Mouse (Mus musculus): ENCODE results near the gene Elp5. TPM values are rescaled to one million over a fixed set of nuclear protein-coding genes. Genes with fewer than 3 reads are reported as not detected.
A peak's percentile ranks its signal among the peaks of the same experiment; 100 is the strongest.

The Elp5 gene
- polyA plus RNA-seq (2012; rRNA removed) = 101 and 111 TPM in 2 replicates
- polyA plus RNA-seq (2014; fragmentation: Nextera tagmentation; extraction: Ambion mirVana) = 118 and 122 TPM in 2 replicates

GRCm38 (mm10) chr11:69982225-69982624 is at the start of gene Elp5:
TSS of gene Elp5 (minus strand) at chr11:69982517.
- peak within 1 kb of the TSS; percentile 88 for H3K4me2 ChIP-seq (replicated peaks; ENCODE audit: low read depth, low read length, severe bottlenecking)
- WGBS = 66% methylated on average over 8 of the region's 8 CpGs
- no peak for TF ChIP-seq POLR2A (IDR thresholded peaks at IDR 0.05; ENCODE audit: borderline replicate concordance, extremely low read depth, insufficient read depth, insufficient read length)
- H3K4me3 ChIP-seq (replicated peaks; ENCODE audit: low read length) = peak within 1 kb of the TSS; percentile 99
- ATAC-seq (ENCODE audit: low FRiP score, low read depth) (no peak), DNase-seq (ENCODE audit: low spot score) (no peak)
- H3K9ac ChIP-seq (ENCODE audit: low read depth, low read length, severe bottlenecking) = peak within 1 kb of the TSS; percentile 96
- H3K27me3 ChIP-seq (ENCODE audit: control insufficient read depth, insufficient read depth, low read length) = no peaks in the 10 kb centered on the region
- H3K36me3 ChIP-seq (ENCODE audit: control insufficient read depth, insufficient read depth, low read length) = peaks cover 40% of the 10 kb centered on the region
- H3K27ac ChIP-seq (replicated peaks; ENCODE audit: low read depth, low read length) = peak within 1 kb of the TSS; percentile 97
- peaks cover 19% of the 10 kb centered on the region for H3K4me1 ChIP-seq (ENCODE audit: control insufficient read depth, insufficient read depth, low read length)
- H3K9me3 ChIP-seq (ENCODE audit: control insufficient read depth, low read length) = no peaks in the 10 kb centered on the region

- no peak for TF ChIP-seq POLR2A (IDR thresholded peaks at IDR 0.05; ENCODE audit: borderline replicate concordance, extremely low read depth, insufficient read depth, insufficient read length)
- Histone ChIP-seq H3K4me2 (replicated peaks; ENCODE audit: low read depth, low read length, severe bottlenecking) (no peak overlapping the region), H3K36me3 (ENCODE audit: control insufficient read depth, insufficient read depth, low read length) (peaks cover 49% of the 10 kb centered on the region), H3K4me1 (ENCODE audit: control insufficient read depth, insufficient read depth, low read length) (peaks cover 39% of the 10 kb centered on the region), H3K27ac (replicated peaks; ENCODE audit: low read depth, low read length) (no peak overlapping the region), H3K9me3 (ENCODE audit: control insufficient read depth, low read length) (no peaks in the 10 kb centered on the region), H3K9ac (ENCODE audit: low read depth, low read length, severe bottlenecking) (no peak overlapping the region), H3K27me3 (ENCODE audit: control insufficient read depth, insufficient read depth, low read length) (no peaks in the 10 kb centered on the region), H3K4me3 (replicated peaks; ENCODE audit: low read length) (no peak overlapping the region)
- no peak for ATAC-seq (ENCODE audit: low FRiP score, low read depth)
- 97% methylated on average over 11 of the region's 11 CpGs for WGBS
- no peak for DNase-seq (ENCODE audit: low spot score)
Observed at GRCm38 (mm10) chr11:70031321-70031670, 49.0 kb upstream of the Elp5 start.

- TF ChIP-seq POLR2A (IDR thresholded peaks at IDR 0.05; ENCODE audit: borderline replicate concordance, extremely low read depth, insufficient read depth, insufficient read length) = no peak
- Histone ChIP-seq H3K27ac (replicated peaks; ENCODE audit: low read depth, low read length) (no peak overlapping the region), H3K4me1 (ENCODE audit: control insufficient read depth, insufficient read depth, low read length) (peaks cover 44% of the 10 kb centered on the region), H3K9me3 (ENCODE audit: control insufficient read depth, low read length) (no peaks in the 10 kb centered on the region), H3K36me3 (ENCODE audit: control insufficient read depth, insufficient read depth, low read length) (peaks cover 44% of the 10 kb centered on the region), H3K27me3 (ENCODE audit: control insufficient read depth, insufficient read depth, low read length) (no peaks in the 10 kb centered on the region), H3K4me2 (replicated peaks; ENCODE audit: low read depth, low read length, severe bottlenecking) (no peak overlapping the region), H3K4me3 (replicated peaks; ENCODE audit: low read length) (no peak overlapping the region), H3K9ac (ENCODE audit: low read depth, low read length, severe bottlenecking) (no peak overlapping the region)
- no peak for ATAC-seq (ENCODE audit: low FRiP score, low read depth)
- 96% methylated on average over 28 of the region's 28 CpGs for WGBS
- no peak for DNase-seq (ENCODE audit: low spot score)
Observed at GRCm38 (mm10) chr11:70030651-70031320, 48.5 kb upstream of the Elp5 start.

- no peak for TF ChIP-seq POLR2A (IDR thresholded peaks at IDR 0.05; ENCODE audit: borderline replicate concordance, extremely low read depth, insufficient read depth, insufficient read length)
- no peak for DNase-seq (ENCODE audit: low spot score)
- H3K4me3 ChIP-seq (replicated peaks; ENCODE audit: low read length) = peak overlapping the region; percentile 23
- peak overlapping the region; percentile 36; the same call in 1 of the 2 replicates for H3K9ac ChIP-seq (ENCODE audit: low read depth, low read length, severe bottlenecking)
- WGBS = 43% methylated on average over 10 of the region's 11 CpGs
- no peaks in the 10 kb centered on the region for H3K9me3 ChIP-seq (ENCODE audit: control insufficient read depth, low read length)
- peak overlapping the region; percentile 50 for H3K4me2 ChIP-seq (replicated peaks; ENCODE audit: low read depth, low read length, severe bottlenecking)
- H3K4me1 ChIP-seq (ENCODE audit: control insufficient read depth, insufficient read depth, low read length) = peaks cover 46% of the 10 kb centered on the region
- H3K27me3 ChIP-seq (ENCODE audit: control insufficient read depth, insufficient read depth, low read length) = no peaks in the 10 kb centered on the region
- peak overlapping the region; percentile 83 for H3K27ac ChIP-seq (replicated peaks; ENCODE audit: low read depth, low read length)
- no peak for ATAC-seq (ENCODE audit: low FRiP score, low read depth)
- H3K36me3 ChIP-seq (ENCODE audit: control insufficient read depth, insufficient read depth, low read length) = peaks cover 41% of the 10 kb centered on the region
Observed at GRCm38 (mm10) chr11:70029829-70030550, 47.7 kb upstream of the Elp5 start.

GRCm38 (mm10) chr11:70029130-70029801 is 46.9 kb upstream of the Elp5 start:
- DNase-seq (ENCODE audit: low spot score) = peak; percentile 96
- H3K4me1 ChIP-seq (ENCODE audit: control insufficient read depth, insufficient read depth, low read length) = peaks cover 46% of the 10 kb centered on the region

More at GRCm38 (mm10) chr11:70029130-70029801, 46.9 kb upstream of the Elp5 start:
- Histone ChIP-seq H3K9ac (ENCODE audit: low read depth, low read length, severe bottlenecking) (peak overlapping the region; percentile 38; the same call in 1 of the 2 replicates), H3K4me3 (replicated peaks; ENCODE audit: low read length) (peak overlapping the region; percentile 23), H3K9me3 (ENCODE audit: control insufficient read depth, low read length) (no peaks in the 10 kb centered on the region), H3K27ac (replicated peaks; ENCODE audit: low read depth, low read length) (peak overlapping the region; percentile 83), H3K4me2 (replicated peaks; ENCODE audit: low read depth, low read length, severe bottlenecking) (peak overlapping the region; percentile 50), H3K27me3 (ENCODE audit: control insufficient read depth, insufficient read depth, low read length) (no peaks in the 10 kb centered on the region), H3K36me3 (ENCODE audit: control insufficient read depth, insufficient read depth, low read length) (peaks cover 39% of the 10 kb centered on the region)
- TF ChIP-seq POLR2A (IDR thresholded peaks at IDR 0.05; ENCODE audit: borderline replicate concordance, extremely low read depth, insufficient read depth, insufficient read length) = no peak
- peak; percentile 83 for ATAC-seq (ENCODE audit: low FRiP score, low read depth)
- WGBS = 1% methylated on average over 20 of the region's 20 CpGs
